Mouse (Mus musculus): ENCODE measurements around the gene Coa5.

Gene Coa5

DNA sequence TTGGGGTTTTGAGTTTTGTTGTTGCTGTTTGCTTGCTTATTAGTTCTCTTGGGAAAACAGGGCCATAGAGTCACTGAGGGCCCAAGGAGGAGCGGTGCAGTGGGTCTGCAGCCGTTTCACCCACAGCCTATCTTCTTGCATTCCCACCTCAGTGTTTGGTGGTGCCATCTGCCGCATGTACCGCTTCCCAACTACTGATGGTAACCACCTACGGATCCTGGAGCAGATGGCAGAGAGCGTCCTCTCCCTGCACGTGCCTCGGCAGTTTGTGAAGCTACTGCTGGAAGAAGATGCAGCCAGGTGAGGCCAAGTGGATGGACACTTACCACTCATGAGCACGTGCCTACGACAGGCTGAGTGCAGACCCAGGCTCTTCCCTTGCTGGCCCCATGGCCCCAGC, 61.8 kb downstream of the Coa5 start:
- no peak for DNase-seq (ENCODE audit: low spot score in 2 of 2)

Measured in spleen, postnatal 36 days (tissue).